Mouse (Mus musculus): ENCODE measurements around the gene Phf2.
"Not testable (repeated sequence)": the region's sequence is repeated elsewhere in the genome, so short reads cannot be mapped to it uniquely, and the experiment has no call there.

Gene Phf2

DNA sequence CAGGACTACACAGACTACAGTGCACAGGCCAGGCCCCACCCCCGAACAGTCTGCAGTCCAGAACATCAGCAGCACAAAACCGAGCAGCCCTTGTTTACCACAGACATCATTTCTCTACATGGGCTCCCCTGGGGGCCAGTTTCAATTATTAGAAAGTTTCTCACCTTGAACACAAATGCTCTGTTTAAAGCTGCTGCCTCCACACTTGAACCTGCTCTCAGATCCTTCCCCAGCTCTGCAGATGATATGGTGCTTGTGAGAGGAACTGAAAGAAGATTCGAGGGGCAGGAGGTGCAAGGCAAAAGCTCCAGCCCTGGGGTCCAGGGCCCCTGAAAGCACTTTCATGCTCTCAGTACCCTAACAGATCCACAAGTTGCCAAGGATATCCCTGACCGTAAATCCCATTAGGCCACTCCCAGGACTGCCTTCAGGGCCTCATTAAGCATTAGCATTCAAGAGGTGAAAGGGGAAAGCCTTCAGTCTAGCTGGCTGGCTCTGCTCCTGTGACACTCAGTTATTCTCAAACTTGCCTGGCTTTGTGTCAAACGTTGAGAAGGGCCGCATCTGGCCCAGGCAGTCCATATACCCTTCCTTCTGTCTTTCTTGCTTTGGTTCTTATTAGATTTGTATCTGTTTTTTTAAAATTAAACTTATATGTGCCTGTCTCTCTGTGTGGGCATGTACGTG, 13.5 kb downstream of the Phf2 start:
- no peak for DNase-seq

DNA sequence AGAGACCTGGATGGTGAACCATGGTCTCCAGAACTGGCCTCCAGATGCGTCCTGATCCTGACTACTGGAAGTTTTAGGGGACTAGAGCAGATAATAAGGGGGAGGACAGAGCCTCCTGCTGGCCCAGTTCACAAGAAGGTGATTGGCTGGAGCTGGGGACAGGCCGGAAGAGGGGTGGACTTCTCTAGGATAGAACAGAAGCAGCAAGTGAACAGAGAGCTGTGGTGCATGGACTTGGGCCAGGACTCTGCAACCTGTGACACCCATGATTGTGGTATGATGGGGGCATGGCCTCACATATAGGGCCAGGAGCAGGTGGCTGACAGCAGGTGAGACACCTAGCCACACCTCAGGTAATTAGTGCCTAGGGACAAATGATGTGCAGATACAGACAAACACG, 17.0 kb downstream of the Phf2 start:
- no peak for DNase-seq

- DNase-seq: no peak
Observed at GRCm38 (mm10) chr13:48853475-48853874, 17.4 kb downstream of the Phf2 start.

DNA sequence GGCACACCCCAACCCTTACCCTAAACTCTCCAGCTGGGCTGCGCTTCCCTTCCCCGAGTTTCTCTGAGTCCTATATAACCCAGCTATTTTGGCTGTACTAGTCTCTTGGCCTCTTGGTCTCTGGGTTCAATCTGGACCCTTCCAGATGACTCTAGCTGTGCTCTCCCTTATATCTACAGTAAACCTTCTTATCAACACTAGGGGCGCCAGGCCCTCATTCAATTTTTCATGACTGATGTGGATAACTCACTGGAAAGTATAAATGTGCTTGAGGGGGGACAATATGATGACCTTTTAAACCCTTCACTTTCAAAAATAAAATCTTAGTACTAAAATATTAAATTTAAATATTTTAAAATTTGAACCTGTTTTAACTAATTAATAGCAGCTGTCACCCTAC, 18.1 kb downstream of the Phf2 start:
- no peak for DNase-seq

DNA sequence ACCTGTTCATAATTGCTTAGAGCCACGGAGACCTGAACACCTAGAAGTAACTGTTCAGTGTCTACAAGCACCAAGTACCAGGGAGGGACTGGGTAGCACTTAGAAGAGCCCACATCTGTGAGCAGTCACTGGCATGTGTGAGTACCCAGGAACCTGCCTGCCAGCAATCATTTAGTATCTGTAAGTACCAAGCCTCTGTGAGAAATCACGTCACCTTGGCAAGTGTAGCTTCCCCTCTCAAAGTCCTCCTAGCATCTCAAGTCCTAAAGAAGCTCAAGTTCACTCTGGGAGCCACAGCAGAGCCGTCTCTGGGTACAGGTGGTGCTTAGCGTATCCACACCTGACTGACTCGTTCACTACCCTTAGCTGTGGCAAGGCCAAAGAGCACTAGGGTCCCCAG, 19.2 kb downstream of the Phf2 start:
- no peak for DNase-seq

GRCm38 (mm10) chr13:48850771-48851170, 20.1 kb downstream of the Phf2 start:
- no peak for DNase-seq

DNA sequence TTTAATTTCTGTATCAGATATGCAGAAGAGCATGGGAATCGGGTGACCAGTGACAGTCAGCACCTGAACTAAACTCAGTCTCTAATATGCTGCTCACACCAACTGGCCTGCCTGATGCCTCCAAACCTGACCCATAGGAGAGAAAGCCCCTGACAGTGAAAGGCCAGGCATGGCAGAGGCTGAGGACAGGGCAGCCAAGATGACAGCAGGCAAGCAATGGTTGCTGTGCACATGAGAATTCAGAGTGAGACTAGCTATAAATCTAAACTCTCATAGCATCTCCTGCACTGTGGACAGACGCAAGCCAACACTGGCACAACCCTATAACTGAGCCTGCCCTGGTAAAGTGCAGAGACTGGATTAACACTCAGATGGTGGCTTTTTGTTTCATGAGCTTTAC, 20.6 kb downstream of the Phf2 start:
- DNase-seq: no peak

DNA sequence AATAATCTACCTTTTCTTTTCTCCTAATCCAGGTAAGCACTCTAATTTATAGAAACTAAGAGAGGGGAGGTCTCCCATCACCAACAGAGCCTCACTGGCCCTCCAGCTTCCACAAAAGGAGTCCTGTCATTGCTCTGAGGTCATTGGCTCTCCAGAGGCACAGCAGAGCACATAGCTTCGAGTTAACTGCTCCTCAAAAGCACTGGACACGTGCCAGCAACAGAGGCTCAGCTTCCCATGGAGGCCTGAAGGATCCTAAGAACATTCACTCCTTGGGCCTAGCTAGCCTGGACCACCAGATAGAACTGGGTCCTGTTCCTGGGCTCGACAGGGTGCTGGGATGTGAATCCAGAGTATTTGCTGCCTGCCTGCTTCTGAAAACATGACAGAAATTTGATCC, 21.8 kb downstream of the Phf2 start:
- peak; percentile 56 for DNase-seq

DNA sequence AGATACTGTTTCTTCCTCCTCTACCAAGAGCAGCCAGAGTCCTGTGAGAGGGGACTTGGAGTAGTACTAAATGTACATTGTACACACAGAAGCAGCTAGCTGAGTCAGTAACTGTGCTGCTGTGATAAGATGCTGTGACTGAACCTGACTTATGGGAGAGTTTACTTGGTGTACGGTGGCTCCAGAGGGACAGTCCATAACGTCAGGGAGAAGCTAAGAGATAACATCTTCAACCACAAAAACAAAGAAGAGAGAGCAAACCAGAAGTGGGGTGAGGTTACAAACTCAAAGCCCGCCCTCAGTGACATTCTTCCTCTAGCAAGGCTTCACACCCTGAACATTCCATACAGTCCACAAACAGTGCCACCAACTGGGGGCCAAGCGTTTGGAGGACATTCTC, 25.6 kb downstream of the Phf2 start:
- no peak for DNase-seq

DNA sequence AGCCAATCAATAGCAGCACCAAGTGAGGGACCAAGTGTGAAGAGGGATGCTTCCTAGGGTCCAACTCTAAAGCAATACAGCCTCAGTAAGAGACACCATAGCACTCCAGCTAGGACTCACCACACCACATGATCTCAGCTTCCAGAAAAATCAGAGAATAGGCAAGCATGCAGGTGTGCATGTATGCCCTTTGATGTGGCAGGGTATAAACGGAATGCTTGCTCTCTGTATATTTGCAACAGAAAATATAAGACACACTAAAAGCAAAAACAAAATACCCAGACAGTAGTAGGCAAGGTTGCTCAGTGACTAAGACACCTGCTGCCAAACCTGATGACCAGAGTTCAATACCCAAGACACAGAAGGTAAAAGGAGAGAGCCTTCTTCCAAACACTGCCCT, 27.4 kb downstream of the Phf2 start:
- DNase-seq: no peak

GRCm38 (mm10) chr13:48841905-48842592, 28.9 kb downstream of the Phf2 start:
- no peak for DNase-seq

- no peak for DNase-seq
Observed at GRCm38 (mm10) chr13:48838284-48838683, 32.6 kb downstream of the Phf2 start.

GRCm38 (mm10) chr13:48837537-48837936, 33.4 kb downstream of the Phf2 start:
- DNase-seq: no peak

DNA sequence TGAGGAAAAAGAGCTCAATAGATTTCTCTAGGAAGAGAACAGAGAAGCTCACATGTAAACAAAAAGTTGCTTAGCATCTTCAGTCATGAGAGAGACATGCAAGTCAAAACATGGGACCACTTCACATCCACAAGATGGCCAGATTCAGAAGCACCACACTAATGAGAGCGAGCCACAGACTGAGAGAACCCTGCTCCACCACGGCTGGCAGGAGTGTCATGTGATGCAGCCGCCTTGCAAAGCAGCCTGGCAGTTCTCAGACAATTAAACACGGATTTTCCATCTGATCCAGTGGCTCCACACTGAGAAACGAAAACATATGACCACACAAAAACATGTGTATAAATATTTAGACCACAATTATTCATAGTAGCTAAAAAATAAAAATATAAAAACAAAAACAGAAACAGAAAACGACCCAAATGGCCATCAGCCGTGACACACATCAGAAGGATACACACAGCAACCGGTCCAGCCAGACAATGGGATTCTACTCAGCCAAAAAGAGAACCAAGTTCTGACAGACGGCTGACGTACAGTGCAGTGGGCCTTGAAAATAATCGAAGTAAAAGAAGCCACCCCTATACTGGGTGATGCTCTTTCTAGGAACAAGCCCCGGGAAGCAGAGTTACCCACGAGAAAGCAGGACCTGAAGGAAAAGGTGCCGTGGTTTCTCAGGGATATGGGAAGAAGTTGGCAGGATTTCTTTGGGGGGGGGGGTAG, 40.2 kb downstream of the Phf2 start:
- DNase-seq: no peak

DNA sequence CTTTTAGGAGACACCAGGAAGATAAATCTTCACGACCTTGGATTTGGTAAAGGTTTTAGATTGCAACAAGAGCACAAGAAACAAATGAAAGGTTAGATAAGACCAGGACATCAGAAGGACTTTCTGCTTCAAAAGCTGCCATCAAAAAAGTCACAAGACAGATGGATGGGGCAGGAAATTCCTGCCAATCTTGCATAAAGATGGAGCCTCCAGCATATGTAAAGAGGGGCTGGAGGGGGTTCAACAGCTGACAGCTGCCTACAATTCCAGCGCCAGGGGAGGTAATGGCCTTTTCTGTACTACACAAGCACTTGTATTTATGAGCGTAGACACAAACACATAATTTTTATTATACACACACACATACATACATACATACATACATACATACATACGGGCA, 41.1 kb downstream of the Phf2 start:
- DNase-seq: no peak

DNA sequence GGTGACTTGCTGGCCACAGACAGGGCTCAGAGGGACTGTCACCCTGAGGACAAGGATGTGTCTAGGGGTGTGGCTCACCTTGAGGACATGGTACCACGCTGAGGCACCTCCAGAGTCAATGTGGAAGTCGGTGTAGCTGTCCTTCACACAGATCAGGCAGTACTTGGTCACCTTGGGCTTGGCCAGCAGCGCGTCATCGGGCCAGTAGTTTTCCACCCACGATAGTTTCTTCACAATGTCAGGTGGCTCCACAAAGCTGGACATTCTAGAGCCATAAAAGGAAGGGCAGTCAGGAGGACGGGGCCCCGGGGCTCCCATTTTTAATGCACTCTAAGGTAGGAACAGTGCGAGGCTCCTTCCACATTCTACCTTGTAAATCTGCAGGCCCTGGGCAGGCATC, 48.0 kb downstream of the Phf2 start:
- peak; percentile 36 for DNase-seq

- DNase-seq: no peak
Observed at GRCm38 (mm10) chr13:48822288-48822687, 48.6 kb downstream of the Phf2 start.

DNA sequence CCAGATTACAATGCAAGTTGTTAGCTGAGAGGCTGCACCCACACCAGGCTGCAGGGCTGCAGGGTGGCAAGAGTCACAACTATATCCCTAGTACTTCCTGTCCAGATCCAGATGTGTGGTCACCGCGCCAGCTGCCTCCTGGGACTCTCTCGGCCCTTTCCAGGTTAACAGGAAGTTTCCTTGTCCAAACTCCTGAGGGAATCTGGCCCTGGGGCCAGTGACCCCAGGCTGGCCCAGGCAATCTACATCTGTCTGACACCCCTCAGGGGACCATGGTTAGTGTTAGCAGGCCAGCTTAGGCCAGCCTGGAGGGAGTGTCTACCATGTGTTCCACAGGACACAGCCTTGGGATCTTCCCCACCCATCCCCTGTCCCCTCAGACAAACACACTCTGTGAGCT, 51.8 kb downstream of the Phf2 start:
- DNase-seq: no peak

GRCm38 (mm10) chr13:48814406-48814805, 56.5 kb downstream of the Phf2 start:
- no peak for DNase-seq

DNA sequence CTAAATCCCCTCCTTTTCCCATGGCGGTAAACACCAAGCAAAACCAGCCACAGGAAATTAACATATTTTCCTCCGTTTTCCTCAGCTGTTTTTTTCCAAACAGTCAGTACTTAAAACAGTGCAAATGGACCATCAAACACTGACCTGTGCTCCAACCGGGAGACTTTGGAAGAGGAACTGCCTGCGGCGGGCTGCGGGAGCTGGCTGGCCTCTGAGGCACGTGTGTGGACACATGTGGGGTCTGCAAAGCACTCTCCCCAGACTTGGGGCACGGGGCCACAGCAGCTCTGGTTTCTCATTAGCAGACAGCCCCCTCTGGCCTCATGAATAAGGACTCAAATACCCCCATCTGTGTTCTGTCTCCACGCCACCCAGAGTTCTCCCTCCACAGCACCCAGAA, 59.9 kb downstream of the Phf2 start:
- DNase-seq: peak; percentile 22

- DNase-seq: no peak
Observed at GRCm38 (mm10) chr13:48810274-48810823, 60.6 kb downstream of the Phf2 start.

DNA sequence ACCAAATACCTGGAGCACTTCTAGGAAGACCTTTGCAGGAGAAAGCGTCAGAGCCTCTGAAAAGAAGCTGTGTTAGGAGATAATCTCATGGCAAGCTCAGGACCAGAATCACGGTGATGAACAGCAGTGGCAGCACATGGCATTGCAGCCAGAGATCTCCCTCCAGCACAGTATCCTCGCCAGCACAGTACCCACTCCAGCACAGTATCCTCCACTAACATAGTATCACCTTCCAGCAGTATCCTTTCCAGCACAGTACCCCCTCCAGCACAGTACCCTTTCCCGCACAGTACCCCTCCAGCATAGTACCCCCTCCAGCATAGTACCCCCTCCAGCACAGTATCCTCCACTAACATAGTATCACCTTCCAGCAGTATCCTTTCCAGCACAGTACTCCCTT, 61.3 kb downstream of the Phf2 start:
- not testable (repeated sequence) for DNase-seq

DNA sequence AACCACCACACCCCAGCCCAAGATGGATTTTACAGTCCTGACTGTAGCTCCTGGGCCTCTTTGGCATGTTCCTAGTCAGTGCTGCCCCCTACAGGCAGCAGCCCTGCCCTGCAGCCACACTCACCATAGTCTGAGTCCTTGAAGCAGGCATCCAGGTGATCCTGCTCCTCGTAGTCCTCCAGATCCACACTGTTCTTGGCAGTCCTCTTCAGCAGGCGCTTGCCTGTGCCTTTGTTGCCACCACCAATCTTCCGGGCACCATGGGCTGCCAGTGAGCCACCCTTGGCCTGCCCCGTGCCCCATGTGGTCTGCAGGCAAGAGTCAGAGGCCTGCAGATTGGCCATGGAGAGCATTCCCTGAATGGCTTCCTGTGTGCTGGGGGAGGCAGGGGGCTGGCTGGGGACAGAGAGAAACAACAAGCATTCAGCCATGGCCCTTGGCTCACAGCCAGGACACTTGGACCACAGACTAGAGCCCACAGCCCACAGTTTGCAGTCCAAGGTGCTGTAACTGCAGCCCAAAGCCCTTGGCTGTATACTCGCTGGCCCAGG, 63.4 kb downstream of the Phf2 start:
- DNase-seq: peak; percentile 70

DNA sequence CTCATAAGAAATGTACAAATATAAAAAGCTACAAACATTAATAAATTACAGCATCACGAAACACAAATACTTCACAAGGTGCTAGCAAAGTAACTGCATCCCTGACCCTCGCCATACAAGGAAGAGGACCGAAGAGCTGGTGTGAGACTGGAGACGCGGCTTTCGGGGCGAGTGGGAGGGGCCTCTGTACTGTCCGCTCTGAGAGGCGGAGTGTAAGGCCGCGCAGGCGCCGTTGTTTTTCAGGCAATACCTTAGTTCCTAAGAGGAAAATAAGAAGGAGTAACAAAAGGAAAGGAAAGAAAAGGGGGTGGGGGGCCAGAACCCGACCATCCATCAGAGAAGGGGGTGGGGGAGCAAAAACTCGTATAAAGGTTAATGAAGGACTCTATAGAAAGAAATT, 68.7 kb downstream of the Phf2 start:
- DNase-seq: no peak
